Mouse (Mus musculus) liver, embryonic 15.5 days (tissue): Measurements from ENCODE around the gene Cyb5b. TPM values are rescaled to one million over a fixed set of nuclear protein-coding genes. Genes with fewer than 3 reads are reported as not detected.
"Not testable (repeated sequence)": the region's sequence is repeated elsewhere in the genome, so short reads cannot be mapped to it uniquely, and the experiment has no call there.

Experiments
- ATAC-seq: fragments of 200-750 bp; cut with Nextera tagmentation; 2 replicates; pipeline ENCODE4 v1.8.0; 2017; ENCODE audit warnings: moderate number of reproducible peaks, mild to moderate bottlenecking, moderate library complexity; ENCODE audit not compliant: insufficient read depth
- H3K27ac ChIP-seq: fragments of 300-500 bp; sonication (generic); replicated peaks from 2 replicates; pipeline ENCODE4 v1.5.1; 2015; ENCODE audit warnings: mild to moderate bottlenecking, inconsistent platforms
- H3K27me3 ChIP-seq: fragments of 300-500 bp; sonication (generic); 2 replicates; pipeline ENCODE4 v1.6.1; 2015; ENCODE audit warnings: mild to moderate bottlenecking, inconsistent platforms
- H3K36me3 ChIP-seq: fragments of 300-500 bp; sonication (generic); replicated peaks from 2 replicates; pipeline ENCODE4 v1.6.1; 2015; ENCODE audit warnings: moderate library complexity, mild to moderate bottlenecking, inconsistent platforms
- H3K4me1 ChIP-seq: fragments of 300-500 bp; sonication (generic); replicated peaks from 2 replicates; pipeline ENCODE4 v1.6.1; 2015; ENCODE audit warnings: inconsistent platforms
- H3K4me2 ChIP-seq: fragments of 300-500 bp; sonication (generic); 2 replicates; pipeline ENCODE4 v1.6.1; 2015; ENCODE audit warnings: moderate library complexity, mild to moderate bottlenecking, inconsistent platforms
- H3K4me3 ChIP-seq: fragments of 300-500 bp; sonication (generic); replicated peaks from 2 replicates; pipeline ENCODE4 v1.5.1; 2015; ENCODE audit warnings: mild to moderate bottlenecking, inconsistent platforms
- H3K9ac ChIP-seq: fragments of 300-500 bp; sonication (generic); 2 replicates; pipeline ENCODE4 v1.6.1; 2015; ENCODE audit warnings: moderate library complexity, mild to moderate bottlenecking, inconsistent platforms
- H3K9me3 ChIP-seq: fragments of 300-500 bp; sonication (generic); replicated peaks from 2 replicates; pipeline ENCODE4 v1.6.1; 2016; ENCODE audit warnings: inconsistent platforms
- WGBS: fragments of 180-500 bp; shearing (Covaris S2); methylation state at CpG from one replicate; pipeline ENCODE4 v1.1.7; 2015; ENCODE audit warnings: mixed read lengths; ENCODE audit not compliant: insufficient replicate concordance; 5-methylcytosine and 5-hydroxymethylcytosine counted together
- polyA plus RNA-seq: library from polyadenylated mRNA; unstranded; fragments of >200 nt; fragmentation: Nextera tagmentation; extraction: Ambion mirVana; gene quantifications from 2 replicates; pipeline ENCODE4 v1.2.1, GENCODE M21; 2015

The Cyb5b gene
- 23.8 and 24.5 TPM in 2 replicates for polyA plus RNA-seq

DNA sequence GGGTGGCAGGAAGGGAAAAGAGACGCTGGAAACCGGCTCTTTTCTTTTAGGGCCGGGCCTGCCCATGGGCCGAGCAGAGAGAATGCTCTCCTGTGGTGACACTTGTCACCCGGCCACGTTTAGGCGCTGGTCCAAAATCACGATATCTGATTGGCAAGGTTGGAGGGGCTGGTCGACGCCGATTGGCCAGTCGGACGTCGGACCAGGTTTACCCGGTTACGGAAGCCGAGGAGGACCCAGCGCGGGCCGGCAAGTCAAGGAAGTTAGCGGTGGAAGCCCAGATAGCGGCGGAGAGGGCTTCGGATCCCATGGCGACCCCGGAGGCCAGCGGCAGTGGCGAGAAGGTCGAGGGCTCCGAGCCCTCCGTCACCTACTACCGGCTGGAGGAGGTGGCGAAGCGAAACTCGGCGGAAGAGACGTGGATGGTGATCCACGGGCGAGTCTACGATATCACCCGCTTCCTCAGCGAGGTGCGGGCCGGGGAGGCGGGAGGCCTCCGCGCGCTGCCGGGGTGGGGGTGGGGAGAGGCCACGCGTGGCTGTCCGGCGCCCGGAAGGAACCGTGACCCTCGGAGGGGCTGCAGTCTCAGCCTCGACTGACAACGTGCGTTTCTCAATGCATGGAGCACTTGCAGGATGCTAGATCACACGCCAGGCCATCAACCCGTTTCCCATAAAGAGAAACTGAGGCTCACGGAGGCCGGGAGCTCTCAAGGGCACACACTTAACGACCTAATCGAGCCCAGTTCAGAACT lies at the start of gene Cyb5b:
Gene Cyb5b (plus strand): TSS at position 237 of the 754 bp plus-strand sequence.
- peak within 1 kb of the TSS; percentile 88 for H3K4me2 ChIP-seq
- H3K9ac ChIP-seq = peak within 1 kb of the TSS; percentile 81
- peaks cover 21% of the 10 kb centered on the region for H3K4me1 ChIP-seq
- peaks cover 23% of the 10 kb centered on the region for H3K36me3 ChIP-seq
- H3K9me3 ChIP-seq = no peaks in the 10 kb centered on the region
- H3K27me3 ChIP-seq = no peaks in the 10 kb centered on the region
- peak within 1 kb of the TSS; percentile 80 for H3K27ac ChIP-seq
- ATAC-seq = peak; percentile 96
- H3K4me3 ChIP-seq = peak within 1 kb of the TSS; percentile 91
- WGBS = under 1% methylated on average over 65 of the region's 65 CpGs

DNA sequence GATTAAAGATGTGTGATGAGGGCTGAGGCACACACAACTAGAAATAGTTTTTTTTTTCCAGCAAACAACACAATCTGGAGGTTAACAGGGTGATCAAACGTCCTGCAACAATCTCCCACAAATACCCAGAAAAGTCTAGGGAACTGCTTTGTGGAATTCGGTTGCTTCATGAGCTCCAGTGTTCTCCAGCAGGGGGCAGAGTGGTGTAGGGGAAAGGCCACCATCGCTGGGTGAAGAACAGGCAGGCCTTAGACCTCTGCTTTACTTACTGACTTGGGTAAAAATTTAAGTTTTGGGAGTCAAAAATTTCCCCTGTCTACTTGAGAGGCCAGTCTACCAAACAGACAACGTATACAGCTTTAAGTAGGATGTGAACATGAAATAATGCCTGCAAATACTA lies 45.9 kb upstream of the Cyb5b start:
- Histone ChIP-seq H3K4me1 (no peaks in the 10 kb centered on the region), H3K27ac (no peak overlapping the region), H3K9ac (no peak overlapping the region), H3K4me3 (no peak overlapping the region), H3K36me3 (no peaks in the 10 kb centered on the region), H3K4me2 (no peak overlapping the region), H3K9me3 (no peaks in the 10 kb centered on the region), H3K27me3 (no peaks in the 10 kb centered on the region)
- no peak for ATAC-seq
- WGBS = 8% methylated on average over 4 of the region's 4 CpGs

DNA sequence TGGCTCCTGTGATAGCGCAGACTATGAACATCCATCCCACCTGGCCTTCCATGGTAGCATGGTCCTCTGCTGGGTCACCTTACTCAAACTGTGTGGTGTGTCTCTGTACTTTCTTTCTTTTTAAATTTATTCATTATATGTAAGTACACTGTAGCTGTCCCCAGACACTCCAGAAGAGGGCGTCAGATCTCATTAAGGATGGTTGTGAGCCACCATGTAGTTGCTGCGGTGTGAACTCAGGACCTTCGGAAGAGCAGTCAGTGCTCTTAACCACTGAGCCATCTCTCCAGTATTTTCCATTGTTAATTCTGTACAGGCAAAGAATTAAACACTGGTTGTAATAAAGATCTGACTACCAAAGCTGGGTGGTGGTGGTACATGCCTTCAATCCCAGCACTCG lies 42.4 kb upstream of the Cyb5b start:
- 81% methylated on average over 5 of the region's 5 CpGs for WGBS
- not testable (repeated sequence) for H3K9me3 ChIP-seq, H3K27ac ChIP-seq, H3K4me1 ChIP-seq, H3K9ac ChIP-seq, H3K4me2 ChIP-seq, H3K4me3 ChIP-seq, H3K27me3 ChIP-seq, ATAC-seq, H3K36me3 ChIP-seq

DNA sequence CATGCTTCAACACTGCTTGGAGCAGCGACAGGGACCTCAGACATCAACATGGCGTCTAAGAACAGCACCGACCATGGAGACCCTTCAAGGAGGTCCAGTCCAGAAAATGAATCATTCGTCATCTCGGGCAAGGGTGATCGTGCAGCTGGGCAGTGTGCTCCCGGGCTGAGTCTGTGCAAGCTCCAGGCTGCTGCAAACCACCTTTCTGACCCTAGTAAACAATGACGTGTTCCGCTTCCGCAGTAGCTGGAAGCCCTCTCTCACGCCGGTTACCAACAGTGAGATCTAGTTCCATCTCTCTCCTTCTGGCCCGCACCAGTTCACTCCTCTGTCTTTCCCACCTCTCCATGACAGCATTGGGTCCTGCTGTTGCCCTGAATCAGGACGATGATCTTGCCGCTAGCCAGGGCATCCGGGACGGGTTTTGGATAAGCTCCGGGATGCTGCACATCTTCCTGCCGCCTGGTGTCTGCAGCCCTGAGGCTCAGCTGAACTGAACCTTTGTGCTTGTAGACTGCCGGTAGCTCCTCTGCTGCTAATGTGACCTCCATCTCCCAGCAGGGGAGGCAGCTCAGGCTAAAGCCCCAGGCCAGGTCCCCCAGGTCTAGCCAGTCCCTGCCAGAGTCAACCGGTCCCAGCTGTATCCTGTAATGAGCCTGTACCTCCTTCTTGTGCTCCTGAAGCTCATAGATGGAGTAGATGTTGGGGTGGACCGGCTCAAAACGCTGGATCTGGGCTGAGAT lies 41.3 kb upstream of the Cyb5b start:
- Histone ChIP-seq H3K36me3 (no peaks in the 10 kb centered on the region), H3K9ac (no peak overlapping the region), H3K4me3 (no peak overlapping the region), H3K4me1 (no peaks in the 10 kb centered on the region), H3K27ac (no peak overlapping the region), H3K9me3 (no peaks in the 10 kb centered on the region), H3K4me2 (peak overlapping the region; percentile 13), H3K27me3 (no peaks in the 10 kb centered on the region)
- WGBS = 70% methylated on average over 23 of the region's 23 CpGs
- no peak for ATAC-seq

DNA sequence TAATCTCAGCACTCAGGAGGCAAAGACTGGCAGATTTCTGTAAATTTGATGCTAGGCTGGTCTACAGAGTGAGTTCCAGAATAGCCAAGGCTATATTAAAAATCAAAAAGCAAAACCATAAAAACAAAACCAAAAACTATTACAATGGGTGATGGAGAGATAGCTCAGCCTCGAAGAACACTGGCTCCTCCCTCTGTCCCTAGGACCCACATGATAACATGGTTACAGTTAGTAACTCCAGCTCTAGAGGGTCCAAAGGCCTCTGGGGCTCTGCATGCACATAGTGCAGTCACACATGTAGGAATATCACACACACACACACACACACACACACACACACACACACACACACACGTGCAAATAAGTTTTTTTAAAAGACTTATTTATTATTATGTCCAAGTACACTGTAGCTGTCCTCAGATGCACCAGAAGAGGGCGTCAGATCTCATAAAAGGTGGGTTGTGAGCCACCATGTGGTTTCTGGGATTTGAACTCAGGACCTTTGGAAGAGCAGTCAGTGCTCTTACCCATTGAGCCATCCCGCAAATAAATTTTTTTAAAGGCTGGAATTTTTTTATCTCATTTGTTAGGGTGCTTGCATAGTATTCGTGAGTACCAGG lies 40.5 kb upstream of the Cyb5b start:
- H3K4me1 ChIP-seq = peaks cover 6% of the 10 kb centered on the region
- no peak overlapping the region for H3K4me2 ChIP-seq
- ATAC-seq = no peak
- no peaks in the 10 kb centered on the region for H3K9me3 ChIP-seq
- H3K9ac ChIP-seq = no peak overlapping the region
- H3K27ac ChIP-seq = no peak overlapping the region
- H3K27me3 ChIP-seq = no peaks in the 10 kb centered on the region
- H3K36me3 ChIP-seq = no peaks in the 10 kb centered on the region
- H3K4me3 ChIP-seq = no peak overlapping the region
- 54% methylated on average over 5 of the region's 5 CpGs for WGBS

DNA sequence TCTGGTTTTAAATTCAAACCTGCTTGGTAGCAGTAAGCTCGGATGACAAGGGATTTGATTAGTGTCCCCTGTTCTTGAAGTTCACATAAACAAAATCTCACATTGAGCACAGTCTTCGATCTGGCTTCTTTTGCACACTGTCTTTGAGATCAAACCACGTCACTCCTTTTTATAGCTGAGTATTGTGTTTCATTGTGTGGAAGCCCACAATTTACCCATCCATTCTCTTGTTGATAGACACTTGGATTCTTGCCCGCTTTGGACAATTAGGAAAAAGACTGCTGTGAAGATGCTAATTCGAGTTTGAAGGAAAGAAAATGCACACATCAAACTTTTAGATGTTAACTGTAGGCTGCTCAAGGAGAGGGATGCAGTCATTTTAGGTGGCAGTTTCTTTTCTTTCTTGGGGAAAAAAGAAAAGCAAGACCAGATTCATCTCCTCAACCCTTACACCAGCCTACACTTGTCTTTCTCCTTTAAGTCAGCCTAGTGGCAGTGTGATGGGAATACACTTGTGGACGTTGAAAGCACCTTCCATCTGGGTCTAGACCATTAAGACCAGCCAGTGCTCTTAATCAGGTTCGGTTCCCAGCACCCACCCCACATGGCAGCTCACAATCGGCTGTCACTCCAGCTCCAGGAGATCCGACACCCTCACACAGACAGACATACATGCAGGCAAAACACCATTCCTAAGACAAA lies 39.7 kb upstream of the Cyb5b start:
- H3K9me3 ChIP-seq = no peaks in the 10 kb centered on the region
- H3K4me3 ChIP-seq = no peak overlapping the region
- no peak overlapping the region for H3K27ac ChIP-seq
- no peak for ATAC-seq
- 60% methylated on average over 9 of the region's 9 CpGs for WGBS
- no peaks in the 10 kb centered on the region for H3K27me3 ChIP-seq
- no peaks in the 10 kb centered on the region for H3K36me3 ChIP-seq
- H3K4me1 ChIP-seq = peaks cover 10% of the 10 kb centered on the region
- no peak overlapping the region for H3K4me2 ChIP-seq
- no peak overlapping the region for H3K9ac ChIP-seq

DNA sequence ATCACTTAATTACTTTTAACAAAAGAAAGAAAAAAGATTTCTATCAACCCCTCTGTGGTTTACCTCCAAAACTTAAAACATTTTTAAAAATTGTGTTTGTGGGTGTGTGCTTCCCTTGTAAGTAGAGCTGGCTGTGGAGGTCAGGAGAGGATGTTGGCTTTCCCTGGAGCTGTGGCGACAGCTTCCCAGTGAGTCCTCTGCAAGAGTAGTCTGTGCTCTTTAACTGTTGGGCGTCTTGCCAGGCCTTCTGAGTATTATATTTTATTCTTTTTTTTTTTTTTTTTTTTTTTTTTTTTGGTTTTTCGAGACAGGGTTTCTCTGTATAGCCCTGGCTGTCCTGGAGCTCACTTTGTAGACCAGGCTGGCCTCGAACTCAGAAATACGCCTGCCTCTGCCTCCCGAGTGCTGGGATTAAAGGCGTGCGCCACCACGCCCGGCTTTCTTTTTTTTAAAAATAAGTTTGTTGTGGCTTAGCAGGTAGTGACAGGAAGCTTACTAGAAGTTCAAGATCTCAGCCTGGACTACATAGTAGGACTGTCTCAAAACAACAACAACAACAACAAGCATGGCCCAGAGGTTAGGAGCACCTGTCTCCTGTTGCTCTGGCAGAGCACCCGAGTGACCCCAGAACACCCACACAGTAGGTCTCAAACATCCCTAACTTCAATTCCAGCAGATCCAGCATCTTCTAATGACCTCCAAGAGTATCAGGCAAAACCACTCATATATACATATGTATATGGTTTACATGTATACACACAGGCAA lies 38.9 kb upstream of the Cyb5b start:
- no peak overlapping the region for H3K4me3 ChIP-seq
- H3K27me3 ChIP-seq = no peaks in the 10 kb centered on the region
- H3K27ac ChIP-seq = no peak overlapping the region
- H3K4me2 ChIP-seq = no peak overlapping the region
- H3K36me3 ChIP-seq = no peaks in the 10 kb centered on the region
- H3K4me1 ChIP-seq = peaks cover 12% of the 10 kb centered on the region
- no peak for ATAC-seq
- WGBS = 82% methylated on average over 10 of the region's 11 CpGs
- no peak overlapping the region for H3K9ac ChIP-seq
- H3K9me3 ChIP-seq = no peaks in the 10 kb centered on the region

DNA sequence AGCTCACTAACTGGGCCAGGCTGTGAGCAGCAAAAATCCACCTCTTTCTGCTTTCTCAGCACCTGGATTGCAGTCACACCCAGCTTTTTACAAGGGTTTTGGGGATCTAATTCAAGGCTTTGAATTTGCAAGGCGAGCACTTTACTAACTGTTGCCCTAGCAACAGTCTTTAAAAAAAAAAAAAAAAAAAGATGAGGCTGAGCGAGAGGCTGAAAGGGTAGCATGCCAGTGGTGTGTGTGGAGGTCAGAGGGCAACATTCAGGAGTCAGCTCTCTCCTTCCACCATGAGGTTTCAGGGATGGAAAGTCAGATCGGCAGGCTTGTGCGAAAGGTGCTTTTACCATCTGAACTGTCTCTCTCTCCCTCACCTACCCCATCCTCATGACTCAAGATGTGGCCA lies 37.2 kb upstream of the Cyb5b start:
- H3K4me1 ChIP-seq = peaks cover 18% of the 10 kb centered on the region
- 63% methylated on average over 4 of the region's 4 CpGs for WGBS
- H3K9me3 ChIP-seq = no peaks in the 10 kb centered on the region
- H3K4me3 ChIP-seq = no peak overlapping the region
- ATAC-seq = no peak
- H3K9ac ChIP-seq = no peak overlapping the region
- H3K4me2 ChIP-seq = no peak overlapping the region
- no peaks in the 10 kb centered on the region for H3K36me3 ChIP-seq
- H3K27me3 ChIP-seq = no peaks in the 10 kb centered on the region
- no peak overlapping the region for H3K27ac ChIP-seq

DNA sequence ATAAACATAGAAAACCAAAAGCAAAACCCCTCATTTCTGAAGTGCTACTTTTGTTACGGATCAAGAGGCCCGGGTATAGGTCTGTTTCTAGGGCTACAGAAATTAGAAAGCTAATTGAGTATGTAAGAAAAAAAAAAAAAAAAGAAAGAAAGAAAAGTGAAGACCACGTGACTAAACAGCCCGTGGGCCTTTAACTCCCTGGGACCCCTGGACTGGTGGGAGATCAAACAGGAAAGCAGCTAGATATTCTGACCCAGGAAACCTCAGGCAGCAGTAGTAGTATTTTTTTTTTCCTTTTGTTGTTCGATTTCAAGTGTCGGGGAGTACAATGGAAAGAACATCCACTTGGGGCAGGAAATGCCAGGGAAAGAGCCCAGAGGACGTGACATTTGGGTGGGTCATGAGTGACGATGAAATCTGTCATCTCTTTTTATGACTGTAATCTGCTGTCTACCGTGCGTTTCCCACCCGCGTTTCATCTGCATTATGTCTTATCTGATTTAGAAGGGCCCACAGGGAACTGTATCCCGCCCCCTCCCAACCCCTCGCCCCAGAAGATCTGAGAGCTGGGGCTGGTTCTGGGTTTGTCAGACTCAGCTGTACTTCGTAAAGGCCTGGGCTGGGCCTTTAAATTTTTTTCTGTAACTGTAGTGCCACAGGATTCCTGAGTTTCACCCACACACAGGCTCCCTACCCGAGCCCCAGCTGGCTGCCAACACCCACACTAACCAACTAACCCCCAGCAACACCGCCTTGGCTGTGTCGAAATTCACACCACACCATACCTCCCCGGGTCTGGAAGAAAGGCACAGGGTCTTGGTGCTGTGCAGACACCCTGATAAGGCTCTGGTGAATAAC lies 36.1 kb upstream of the Cyb5b start:
- Histone ChIP-seq H3K4me1 (peaks cover 25% of the 10 kb centered on the region), H3K27ac (no peak overlapping the region), H3K9me3 (no peaks in the 10 kb centered on the region), H3K4me3 (no peak overlapping the region), H3K4me2 (peak overlapping the region; percentile 48), H3K9ac (no peak overlapping the region), H3K36me3 (no peaks in the 10 kb centered on the region), H3K27me3 (no peaks in the 10 kb centered on the region)
- no peak for ATAC-seq
- WGBS = 22% methylated on average over 19 of the region's 19 CpGs

DNA sequence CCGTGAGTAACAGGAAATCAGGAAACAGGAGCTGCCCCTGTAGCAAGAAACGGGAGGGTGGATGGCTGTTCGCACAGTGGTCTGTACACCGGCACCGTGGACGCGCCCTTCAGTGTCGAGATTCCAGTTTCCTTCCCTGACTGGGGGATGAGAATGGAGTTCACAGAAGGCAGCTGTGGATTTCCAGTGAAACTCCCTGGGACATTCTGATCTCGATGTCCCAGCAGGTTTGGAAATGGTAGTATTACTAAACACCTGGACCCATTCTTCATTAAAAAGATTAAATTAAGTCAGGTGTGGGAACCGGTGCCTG lies 35.5 kb upstream of the Cyb5b start:
- Histone ChIP-seq H3K4me1 (peaks cover 25% of the 10 kb centered on the region), H3K4me3 (no peak overlapping the region), H3K9me3 (no peaks in the 10 kb centered on the region), H3K27me3 (no peaks in the 10 kb centered on the region), H3K27ac (no peak overlapping the region), H3K4me2 (peak overlapping the region; percentile 48), H3K9ac (no peak overlapping the region), H3K36me3 (no peaks in the 10 kb centered on the region)
- ATAC-seq = no peak
- WGBS = 29% methylated on average over 10 of the region's 10 CpGs
